Mouse (Mus musculus) layer of hippocampus, postnatal 25 days (tissue): Measurements from ENCODE around the gene Gdf11. TPM values are rescaled to one million over a fixed set of nuclear protein-coding genes. Genes with fewer than 3 reads are reported as not detected.
A peak's percentile ranks its signal among the peaks of the same experiment; 100 is the strongest.

Experiments used
- DNase-seq, 2 experiments: peaks; one replicate each; pipeline ENCODE4 v3.0.0; 2022; ENCODE audit warnings: mixed read lengths in 2 of 2, low spot score in 1 of 2; ENCODE audit errors: extremely low spot score in 1 of 2
- total RNA-seq, 2 experiments: library from RNA; stranded (reverse); gene quantifications; 2 replicates each; pipeline ENCODE4 v1.2.3; 2021

Gene Gdf11
- total RNA-seq, 2 experiments from 2014 or later: 20.9 to 21.4 TPM

DNA sequence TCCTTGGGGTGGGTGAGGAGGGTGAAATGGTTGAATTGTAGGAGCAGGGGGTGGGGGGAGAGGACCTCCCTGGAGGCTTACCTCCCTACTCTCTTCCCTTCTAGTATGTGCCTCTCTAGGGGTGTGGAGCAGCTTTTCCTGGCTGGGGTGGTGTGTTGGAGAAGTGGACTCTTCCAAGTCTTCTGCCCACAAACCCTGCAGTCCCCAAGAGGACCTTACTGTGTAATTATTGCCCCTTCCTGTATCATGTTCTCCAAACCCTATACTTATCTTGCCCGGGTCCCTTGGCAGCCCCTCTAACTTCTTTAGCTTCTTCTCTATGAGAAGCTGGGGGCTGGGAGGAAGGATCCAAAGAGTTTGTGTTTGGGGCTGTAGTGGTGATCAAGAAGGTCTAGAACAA is 5.3 kb upstream of the Gdf11 start:
- DNase-seq: no peak

DNA sequence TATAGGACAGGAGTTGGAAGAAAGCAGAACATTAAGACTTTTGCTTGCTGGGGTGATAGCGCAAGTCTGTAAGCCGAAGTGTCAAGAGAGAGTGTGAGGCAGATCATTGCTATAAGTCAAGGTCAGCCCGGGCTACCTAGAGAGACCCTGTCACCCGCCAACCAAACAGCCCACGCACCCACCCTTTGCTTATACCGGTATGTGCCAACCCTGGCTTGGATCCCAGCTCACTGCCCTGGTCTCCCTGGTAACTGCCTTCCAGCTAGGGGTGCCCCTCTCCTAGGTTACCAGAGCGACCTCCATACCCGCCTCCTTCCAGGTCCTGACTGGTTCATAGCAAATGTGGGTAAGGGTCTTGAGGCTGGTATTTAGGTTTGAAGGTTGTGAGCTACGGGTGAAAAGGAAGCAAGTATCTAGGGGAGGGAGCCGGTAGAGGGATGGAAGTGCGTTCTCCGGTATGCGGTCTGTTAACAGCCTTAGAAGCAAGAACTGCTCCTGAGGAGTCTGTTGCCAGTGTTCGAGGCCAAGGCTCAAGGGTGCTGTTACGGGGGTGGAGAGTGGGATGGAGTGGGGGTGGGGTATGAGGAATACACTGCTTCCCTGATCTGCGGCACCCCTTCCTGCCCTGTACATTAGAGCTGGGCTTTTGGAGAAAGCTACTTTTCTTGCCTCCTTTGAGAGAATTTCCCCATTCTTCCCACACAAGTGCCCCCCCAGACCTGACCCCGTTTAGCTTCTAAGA is 4.6 kb upstream of the Gdf11 start:
- DNase-seq: peak in 1 of 2 experiments; percentile 58

- peak; percentile 45 to 75 for DNase-seq
These were observed 3.9 kb upstream of the Gdf11 start for GRCm38 (mm10) chr10:128895437-128895836.

DNA sequence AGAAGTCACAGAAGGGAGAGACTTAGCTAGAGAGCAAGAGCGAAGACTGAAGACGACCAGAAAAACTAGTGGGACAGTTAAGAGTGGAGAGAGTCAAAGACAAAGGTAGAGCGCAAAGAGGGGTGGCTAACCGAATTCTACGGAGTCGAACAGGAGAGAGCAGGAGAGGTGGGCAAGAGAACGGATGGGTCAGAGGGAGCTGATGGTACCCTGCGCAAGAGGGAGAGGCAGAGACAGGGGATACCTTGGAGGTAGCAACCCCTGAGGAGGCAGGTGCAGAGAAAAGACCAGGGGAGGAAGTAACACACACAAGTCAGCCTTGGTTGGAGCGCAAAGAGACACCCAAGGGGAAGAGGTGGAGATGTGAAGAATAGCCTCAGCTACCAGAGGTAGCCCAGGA is 728 bp upstream of the Gdf11 start:
- no peak for DNase-seq

DNA sequence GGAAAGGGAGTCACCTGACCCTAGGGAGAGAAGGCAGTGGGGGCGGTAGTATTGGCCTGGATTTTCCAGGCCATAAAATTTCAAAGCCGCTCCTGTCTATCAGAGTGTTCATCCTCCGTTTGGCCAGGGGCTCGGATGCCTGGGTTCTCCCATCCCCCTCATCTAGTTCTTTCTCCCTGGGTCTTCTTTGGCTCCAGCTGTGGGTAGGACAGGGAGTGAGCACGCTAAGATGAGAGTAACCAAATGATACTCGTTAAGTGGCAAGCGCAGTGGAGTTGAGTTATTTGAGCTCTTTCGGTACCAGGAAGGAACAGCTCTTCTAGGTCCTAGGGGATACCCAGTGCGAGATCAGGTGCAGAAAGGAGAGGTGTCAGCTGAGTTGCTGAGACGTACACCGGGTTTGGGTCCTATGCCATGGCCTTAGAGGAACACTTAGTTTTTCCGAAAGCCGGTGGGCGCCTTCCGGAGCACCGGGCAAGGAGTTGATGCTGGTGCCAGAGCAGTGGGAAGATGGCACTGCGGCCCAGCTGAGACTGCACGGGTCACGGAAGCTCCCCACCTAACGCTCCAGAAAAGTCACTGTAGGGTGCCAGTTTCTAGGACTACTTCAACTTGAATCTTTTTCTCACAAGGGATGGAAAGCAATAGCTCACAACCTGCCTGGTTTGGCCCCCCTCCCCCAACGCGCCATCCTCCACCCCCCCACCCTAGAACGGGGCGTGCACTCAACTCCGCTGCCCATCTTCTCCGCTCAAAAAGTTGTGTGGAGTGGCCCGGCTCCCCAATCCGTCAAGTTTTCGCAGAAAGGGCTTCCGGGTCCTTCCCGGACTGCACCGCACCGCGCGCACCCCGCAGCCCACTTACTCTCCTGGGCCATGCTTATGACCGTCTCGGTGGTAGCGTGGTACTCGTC is 879 bp downstream of the Gdf11 start:
- no peak for DNase-seq

DNA sequence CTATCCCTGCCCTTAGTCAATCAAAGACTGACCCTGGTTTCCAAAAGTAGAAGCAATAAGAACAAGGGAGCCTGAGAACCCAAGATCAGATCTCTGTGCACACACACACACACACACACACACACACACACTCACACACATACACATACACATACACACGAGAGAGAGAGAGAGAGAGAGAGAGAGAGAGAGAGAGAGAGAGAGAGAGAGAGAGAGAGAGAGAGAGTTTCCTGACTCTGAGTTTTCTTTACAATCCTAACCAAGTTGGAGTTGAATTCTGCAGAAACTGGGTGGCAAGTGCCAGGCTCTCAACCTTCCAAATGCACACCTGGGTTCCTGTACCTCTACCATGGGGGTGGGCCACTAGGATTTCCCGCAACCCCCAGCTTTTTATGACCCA is 1.7 kb downstream of the Gdf11 start:
- no peak for DNase-seq

DNA sequence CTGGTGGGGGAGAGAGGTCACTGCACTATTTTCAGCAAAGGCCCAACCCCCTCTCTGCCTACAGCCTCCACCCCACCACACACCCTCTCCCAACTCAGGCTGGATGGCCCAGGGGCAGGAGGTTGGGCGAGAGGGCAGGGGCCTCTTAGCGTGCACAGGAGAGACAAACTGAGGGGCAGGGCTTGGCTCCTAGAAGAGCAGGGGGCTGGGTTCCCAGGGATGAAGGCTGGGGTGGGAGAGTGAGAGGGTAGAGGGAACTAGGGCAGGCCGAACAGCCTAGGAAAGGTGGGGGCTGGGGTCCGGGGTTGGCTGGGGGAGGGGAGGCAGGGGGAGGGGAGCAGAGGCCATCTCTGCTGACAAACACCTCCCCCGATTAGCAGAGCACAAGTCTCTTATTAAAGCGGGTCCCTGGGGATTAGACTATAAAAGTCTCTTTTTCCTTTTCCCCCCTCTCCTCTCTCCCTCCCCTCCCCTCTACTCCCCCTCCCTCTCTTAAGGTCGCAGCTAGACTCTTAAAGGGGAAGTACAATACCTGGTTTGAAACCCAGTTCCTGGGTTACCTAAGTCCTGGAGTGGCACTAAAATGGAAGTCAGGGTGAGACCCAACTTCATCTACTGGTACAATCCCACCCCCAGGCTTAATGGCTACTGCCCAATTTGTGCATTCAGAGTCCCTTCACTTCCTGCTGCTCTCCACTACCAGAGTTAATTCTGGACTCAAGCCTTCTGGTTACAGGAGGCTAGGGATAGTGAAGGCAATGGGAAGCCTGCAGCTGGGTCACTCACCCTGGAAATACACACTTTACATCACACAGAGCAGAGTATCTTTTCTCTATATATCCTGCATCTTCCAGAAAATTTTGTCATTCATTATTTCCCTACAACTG is 2.3 kb downstream of the Gdf11 start:
- DNase-seq: no peak

DNA sequence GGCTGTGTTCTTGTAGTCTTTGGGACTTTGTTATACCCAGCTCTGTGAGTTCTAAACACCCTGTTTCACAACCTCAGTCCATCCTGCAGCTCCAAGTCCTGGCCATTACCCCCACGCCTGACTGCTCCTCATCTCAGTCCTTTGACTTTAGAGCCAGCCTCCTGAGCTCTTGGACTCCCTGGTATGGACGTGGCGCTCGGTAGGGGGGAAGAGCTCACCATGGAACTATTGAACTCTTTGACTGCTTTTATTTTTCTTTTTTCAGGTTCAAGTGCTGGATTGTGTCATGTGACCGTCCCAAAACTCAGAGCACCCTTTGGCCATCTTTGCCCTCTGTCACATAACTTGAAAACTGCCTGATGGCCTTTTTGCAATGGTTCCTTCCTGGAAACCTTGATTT is 9.5 kb downstream of the Gdf11 start:
- no peak for DNase-seq

GRCm38 (mm10) chr10:128878811-128879210 is 12.7 kb downstream of the Gdf11 start:
- no peak for DNase-seq

DNA sequence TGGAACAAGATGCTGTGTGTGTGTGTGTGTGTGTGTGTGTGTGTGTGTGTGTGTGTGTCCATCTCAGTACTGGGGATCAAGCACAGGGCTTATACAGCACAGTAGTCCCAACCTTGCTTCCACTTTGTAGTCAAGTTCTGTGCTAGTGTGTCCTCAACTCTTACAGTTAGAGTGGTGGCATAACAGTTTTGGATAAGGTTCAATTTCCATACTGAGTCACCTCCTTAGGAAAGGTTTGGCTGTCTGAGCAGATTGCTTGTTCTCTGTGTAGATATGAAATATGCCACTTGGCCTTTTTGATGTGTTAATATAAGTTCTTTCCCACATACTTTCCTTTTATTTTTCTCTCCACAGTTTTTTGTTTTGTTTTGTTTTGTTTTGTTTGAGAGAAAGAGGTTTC is 13.2 kb downstream of the Gdf11 start:
- DNase-seq: no peak

DNA sequence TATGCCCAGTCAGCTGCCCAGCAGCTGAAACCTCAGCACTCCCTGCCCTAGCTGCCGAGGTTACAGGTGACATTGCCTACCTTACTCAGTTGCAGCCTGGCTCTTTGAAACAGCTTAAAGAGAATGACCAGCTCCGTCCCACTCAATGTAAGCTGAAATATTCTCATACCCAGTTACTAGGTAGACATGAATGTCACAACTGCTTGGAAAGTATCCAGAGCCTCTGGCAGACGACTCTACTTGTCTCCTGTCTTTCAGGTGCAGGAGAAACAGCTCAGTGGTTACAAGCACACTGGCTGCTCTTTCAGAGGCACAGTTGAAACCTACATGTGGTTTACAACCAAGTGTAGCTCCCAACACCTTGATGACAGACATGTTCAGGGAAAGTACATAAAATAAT is 21.2 kb downstream of the Gdf11 start:
- no peak for DNase-seq

- DNase-seq: no peak
These were observed 25.0 kb downstream of the Gdf11 start for GRCm38 (mm10) chr10:128866518-128866917.

- no peak for DNase-seq
These were observed 25.5 kb downstream of the Gdf11 start for GRCm38 (mm10) chr10:128866042-128866441.

- DNase-seq: no peak
These were observed 30.3 kb downstream of the Gdf11 start for GRCm38 (mm10) chr10:128861176-128861575.

- no peak for DNase-seq
These were observed 41.2 kb downstream of the Gdf11 start for GRCm38 (mm10) chr10:128850339-128850738.

- DNase-seq: no peak
These were observed 43.1 kb downstream of the Gdf11 start for GRCm38 (mm10) chr10:128848426-128848825.

GRCm38 (mm10) chr10:128846664-128847063 is 44.9 kb downstream of the Gdf11 start:
- no peak for DNase-seq

- DNase-seq: no peak
These were observed 46.0 kb downstream of the Gdf11 start for GRCm38 (mm10) chr10:128845516-128845915.

DNA sequence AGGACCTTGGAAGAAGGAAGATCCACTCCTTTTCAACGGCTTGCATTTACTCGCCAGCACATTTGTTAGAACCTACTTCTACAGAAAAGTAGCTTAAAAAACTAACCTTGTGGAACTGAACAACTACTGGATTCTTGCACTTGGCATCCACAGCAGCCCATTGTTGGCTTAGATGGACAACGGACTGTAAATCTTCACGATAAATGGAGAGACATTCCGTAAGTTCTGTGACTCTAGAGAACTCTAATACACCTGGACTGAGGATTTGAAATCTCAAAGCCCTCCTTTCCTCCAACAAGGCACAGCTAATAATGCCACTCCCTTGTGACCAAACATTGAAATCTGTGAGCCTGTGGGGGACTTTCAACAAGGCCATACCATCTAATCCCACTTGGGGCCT is 48.3 kb downstream of the Gdf11 start:
- DNase-seq: no peak

GRCm38 (mm10) chr10:128840612-128841011 is 50.9 kb downstream of the Gdf11 start:
- DNase-seq: no peak

GRCm38 (mm10) chr10:128839434-128839833 is 52.1 kb downstream of the Gdf11 start:
- no peak for DNase-seq
